Mouse (Mus musculus) central nervous system, embryonic 14 days (tissue): ENCODE measurements around the gene Hnrnph1. TPM values are rescaled to one million over a fixed set of nuclear protein-coding genes. Genes with fewer than 3 reads are reported as not detected.

Experiments
- polyA plus RNA-seq: library from polyadenylated mRNA; depleted of rRNA; stranded (reverse); fragments of >200 nt; gene quantifications from 2 replicates; pipeline ENCODE4 v1.2.3, GENCODE M21; 2012; rRNA removed

Hnrnph1 gene
- 871 and 1,026 TPM in 2 replicates for polyA plus RNA-seq

GRCm38 (mm10) chr11:50376911-50377891, at the start of gene Hnrnph1:
Gene Hnrnph1 (plus strand): TSS chr11:50376990.

GRCm38 (mm10) chr11:50354162-50354561, 22.6 kb upstream of the Hnrnph1 start, which contains the start of gene Cby3:
Gene Cby3 (plus strand): TSS chr11:50354462.

GRCm38 (mm10) chr11:50430277-50431133, 53.7 kb downstream of the Hnrnph1 start, which contains the start of gene Rufy1:
Gene Rufy1 (minus strand): TSS chr11:50431125.

Other genes starting within 250 kb of the Hnrnph1 start
- gene Tbc1d9b, start 245.6 kb upstream of the Hnrnph1 start, polyA plus RNA-seq = 37.8 and 40.6 TPM in 2 replicates
- 32.0 and 32.9 TPM in 2 replicates for gene Mrnip, start 202.5 kb upstream of the Hnrnph1 start, polyA plus RNA-seq
- gene Sqstm1, start 166.2 kb upstream of the Hnrnph1 start, polyA plus RNA-seq = 173 and 189 TPM in 2 replicates
- gene Mgat4b, start 166.1 kb upstream of the Hnrnph1 start, polyA plus RNA-seq = 64.6 and 73.7 TPM in 2 replicates
- 2.6 and 2.9 TPM in 2 replicates for gene Ltc4s, start 138.4 kb upstream of the Hnrnph1 start, polyA plus RNA-seq
- gene Maml1, start 84.7 kb upstream of the Hnrnph1 start, polyA plus RNA-seq = 14.3 and 15.5 TPM in 2 replicates
- 169 and 192 TPM in 2 replicates for gene Canx, start 51.3 kb upstream of the Hnrnph1 start, polyA plus RNA-seq
- gene Cby3, start 22.5 kb upstream of the Hnrnph1 start, polyA plus RNA-seq = 0.29 and 0.41 TPM in 2 replicates
- 26.1 TPM in 2 replicates for gene Rufy1, start 54.1 kb downstream of the Hnrnph1 start, polyA plus RNA-seq
- gene Adamts2, start 225.1 kb downstream of the Hnrnph1 start, polyA plus RNA-seq = 6.3 and 13.8 TPM in 2 replicates